Mouse (Mus musculus) lung, adult 2 months (tissue): ENCODE measurements at regions not wholly inside any gene's neighbourhood (a gene's known extent, or its start where the extent isn't known, plus 50 kb on each side); places are given as distances from the start of the nearest gene placed in this dataset.

Source experiments
- CTCF ChIP-seq: fragments of 200-500 bp; IDR thresholded peaks from 2 replicates; pipeline ENCODE4 v1.5.1; 2011; ENCODE audit warnings: mild to moderate bottlenecking, low read length, control low read depth; ENCODE audit not compliant: insufficient read depth
- POLR2A ChIP-seq: fragments of 200-500 bp; IDR thresholded peaks from 2 replicates; pipeline ENCODE4 v1.6.1; 2011; ENCODE audit warnings: low read depth, mild to moderate bottlenecking, control low read depth, low read length, borderline replicate concordance; ENCODE audit errors: extremely low read depth

- TF ChIP-seq POLR2A (no peak), CTCF (no peak)
These were observed 381.7 kb downstream of the H2al1j start for GRCm38 (mm10) chrX:11709326-11709725.
